Mouse (Mus musculus): ENCODE data around the gene Hoxd3. TPM values are rescaled to one million over a fixed set of nuclear protein-coding genes. Genes with fewer than 3 reads are reported as not detected.

Hoxd3 gene
- polyA plus RNA-seq, 1 experiment = not detected

GRCm38 (mm10) chr2:74668370-74669229, 43.1 kb upstream of the Hoxd3 start:
- peak overlapping the region; percentile 45 for H3K4me3 ChIP-seq (ENCODE audit: low read depth, low read length)
- H3K27ac ChIP-seq (ENCODE audit: insufficient read depth, low read length) = no peak overlapping the region
- peaks cover 42% of the 10 kb centered on the region for H3K27me3 ChIP-seq (ENCODE audit: control insufficient read depth, insufficient read depth, low read length, poor library complexity, severe bottlenecking)
- H3K9me3 ChIP-seq (replicated peaks; ENCODE audit: control insufficient read depth, insufficient read depth, low read length, poor library complexity, severe bottlenecking) = no peaks in the 10 kb centered on the region
- H3K36me3 ChIP-seq (ENCODE audit: control insufficient read depth, insufficient read depth, low read length, poor library complexity, severe bottlenecking) = no peaks in the 10 kb centered on the region
- no peaks in the 10 kb centered on the region for H3K4me1 ChIP-seq (ENCODE audit: control insufficient read depth, insufficient read depth, low read length)
- TF ChIP-seq CTCF (IDR thresholded peaks at IDR 0.05; ENCODE audit: low read depth, low read length) (no peak), POLR2A (IDR thresholded peaks at IDR 0.05; ENCODE audit: insufficient read depth, low read length) (no peak), EP300 (IDR thresholded peaks at IDR 0.05; ENCODE audit: insufficient read depth, low read depth, low read length) (no peak)
- H3K9ac ChIP-seq (ENCODE audit: low read depth, poor library complexity, severe bottlenecking) = peak overlapping the region; percentile 55

DNA sequence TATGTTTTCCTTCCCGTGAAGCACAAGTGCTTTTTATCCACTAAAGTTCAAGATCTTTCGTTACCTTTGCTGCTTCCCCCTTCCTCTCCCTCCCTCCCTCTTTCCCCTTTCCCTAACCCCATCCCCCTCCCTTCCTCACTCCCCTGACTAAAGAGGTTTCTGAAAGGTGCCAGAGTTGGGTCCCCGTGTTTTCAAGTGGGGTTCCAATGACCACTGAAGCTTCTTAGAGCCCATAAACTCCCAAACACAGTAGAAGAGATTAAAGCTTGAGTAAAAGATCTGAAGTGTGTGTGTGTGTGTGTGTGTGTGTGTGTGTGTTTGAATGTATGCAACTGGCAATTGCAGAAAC, 42.5 kb upstream of the Hoxd3 start:
- H3K4me3 ChIP-seq (ENCODE audit: low read depth, low read length) = no peak overlapping the region
- TF ChIP-seq POLR2A (IDR thresholded peaks at IDR 0.05; ENCODE audit: insufficient read depth, low read length) (no peak), CTCF (IDR thresholded peaks at IDR 0.05; ENCODE audit: low read depth, low read length) (no peak), EP300 (IDR thresholded peaks at IDR 0.05; ENCODE audit: insufficient read depth, low read depth, low read length) (no peak)
- no peak overlapping the region for H3K27ac ChIP-seq (ENCODE audit: insufficient read depth, low read length)
- no peaks in the 10 kb centered on the region for H3K9me3 ChIP-seq (replicated peaks; ENCODE audit: control insufficient read depth, insufficient read depth, low read length, poor library complexity, severe bottlenecking)
- peaks cover 45% of the 10 kb centered on the region for H3K27me3 ChIP-seq (ENCODE audit: control insufficient read depth, insufficient read depth, low read length, poor library complexity, severe bottlenecking)
- H3K36me3 ChIP-seq (ENCODE audit: control insufficient read depth, insufficient read depth, low read length, poor library complexity, severe bottlenecking) = no peaks in the 10 kb centered on the region
- no peak overlapping the region for H3K9ac ChIP-seq (ENCODE audit: low read depth, poor library complexity, severe bottlenecking)
- H3K4me1 ChIP-seq (ENCODE audit: control insufficient read depth, insufficient read depth, low read length) = peaks cover 2% of the 10 kb centered on the region

DNA sequence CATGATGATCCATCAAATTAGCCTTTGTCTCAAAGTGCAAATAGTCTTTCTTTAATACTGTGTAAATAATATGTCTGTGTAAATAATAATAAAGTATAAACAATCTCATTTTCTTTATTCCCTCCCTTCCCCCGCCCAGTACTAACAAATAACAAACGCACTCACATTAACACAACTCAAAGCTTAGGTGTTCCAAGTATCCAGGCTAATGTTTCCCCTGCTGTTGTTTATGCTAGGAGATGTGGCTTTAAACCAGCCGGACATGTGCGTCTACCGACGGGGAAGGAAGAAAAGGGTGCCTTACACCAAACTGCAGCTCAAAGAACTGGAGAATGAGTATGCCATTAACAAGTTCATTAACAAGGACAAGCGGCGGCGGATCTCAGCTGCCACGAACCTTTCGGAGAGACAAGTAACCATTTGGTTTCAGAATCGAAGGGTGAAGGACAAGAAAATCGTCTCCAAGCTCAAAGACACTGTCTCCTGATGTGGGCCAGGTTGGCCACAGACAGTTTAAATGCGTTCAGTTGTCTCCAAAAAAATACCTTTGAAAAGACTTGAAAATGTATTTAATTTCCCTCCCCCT, 42.0 kb upstream of the Hoxd3 start:
- Histone ChIP-seq H3K4me1 (ENCODE audit: control insufficient read depth, insufficient read depth, low read length) (peaks cover 2% of the 10 kb centered on the region), H3K4me3 (ENCODE audit: low read depth, low read length) (no peak overlapping the region), H3K36me3 (ENCODE audit: control insufficient read depth, insufficient read depth, low read length, poor library complexity, severe bottlenecking) (no peaks in the 10 kb centered on the region), H3K27me3 (ENCODE audit: control insufficient read depth, insufficient read depth, low read length, poor library complexity, severe bottlenecking) (peaks cover 49% of the 10 kb centered on the region), H3K9me3 (replicated peaks; ENCODE audit: control insufficient read depth, insufficient read depth, low read length, poor library complexity, severe bottlenecking) (no peaks in the 10 kb centered on the region), H3K9ac (ENCODE audit: low read depth, poor library complexity, severe bottlenecking) (no peak overlapping the region), H3K27ac (ENCODE audit: insufficient read depth, low read length) (no peak overlapping the region)
- TF ChIP-seq CTCF (IDR thresholded peaks at IDR 0.05; ENCODE audit: low read depth, low read length) (no peak), EP300 (IDR thresholded peaks at IDR 0.05; ENCODE audit: insufficient read depth, low read depth, low read length) (no peak), POLR2A (IDR thresholded peaks at IDR 0.05; ENCODE audit: insufficient read depth, low read length) (no peak)

DNA sequence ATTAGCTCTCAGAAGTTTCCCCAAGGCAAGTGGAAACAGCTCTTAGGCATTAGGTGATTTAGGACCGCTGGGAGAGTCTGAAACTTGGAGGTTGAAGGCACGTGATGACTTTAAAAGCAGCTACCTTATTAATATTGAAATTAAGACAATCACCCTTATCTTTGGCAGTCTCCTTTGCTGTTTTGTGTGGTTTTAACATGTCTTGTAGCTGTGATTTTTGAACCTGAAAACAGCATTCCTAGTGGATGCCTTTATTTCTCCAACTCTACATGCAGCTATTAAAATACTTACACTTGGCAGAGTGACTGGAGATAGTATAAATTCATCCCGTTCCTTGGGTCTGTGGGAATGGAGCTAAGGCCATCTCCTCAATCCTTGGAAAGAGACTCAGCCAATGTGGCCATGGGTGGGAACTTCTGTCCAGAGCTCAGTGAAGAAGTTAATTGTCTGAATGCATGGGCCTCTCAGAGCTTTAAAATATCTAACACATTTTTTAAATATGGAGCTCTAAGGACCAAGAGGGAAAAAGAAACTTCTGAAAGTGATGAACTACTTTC, 41.0 kb upstream of the Hoxd3 start:
- H3K27ac ChIP-seq (ENCODE audit: insufficient read depth, low read length) = no peak overlapping the region
- H3K9ac ChIP-seq (ENCODE audit: low read depth, poor library complexity, severe bottlenecking) = no peak overlapping the region
- H3K9me3 ChIP-seq (replicated peaks; ENCODE audit: control insufficient read depth, insufficient read depth, low read length, poor library complexity, severe bottlenecking) = no peaks in the 10 kb centered on the region
- H3K4me3 ChIP-seq (ENCODE audit: low read depth, low read length) = no peak overlapping the region
- H3K27me3 ChIP-seq (ENCODE audit: control insufficient read depth, insufficient read depth, low read length, poor library complexity, severe bottlenecking) = peaks cover 56% of the 10 kb centered on the region
- no peaks in the 10 kb centered on the region for H3K36me3 ChIP-seq (ENCODE audit: control insufficient read depth, insufficient read depth, low read length, poor library complexity, severe bottlenecking)
- TF ChIP-seq POLR2A (IDR thresholded peaks at IDR 0.05; ENCODE audit: insufficient read depth, low read length) = no peak
- no peak for TF ChIP-seq CTCF (IDR thresholded peaks at IDR 0.05; ENCODE audit: low read depth, low read length)
- TF ChIP-seq EP300 (IDR thresholded peaks at IDR 0.05; ENCODE audit: insufficient read depth, low read depth, low read length) = no peak
- H3K4me1 ChIP-seq (ENCODE audit: control insufficient read depth, insufficient read depth, low read length) = peaks cover 2% of the 10 kb centered on the region

GRCm38 (mm10) chr2:74671847-74672246, 39.9 kb upstream of the Hoxd3 start:
- no peak overlapping the region for H3K4me3 ChIP-seq (ENCODE audit: low read depth, low read length)
- H3K36me3 ChIP-seq (ENCODE audit: control insufficient read depth, insufficient read depth, low read length, poor library complexity, severe bottlenecking) = no peaks in the 10 kb centered on the region
- H3K27me3 ChIP-seq (ENCODE audit: control insufficient read depth, insufficient read depth, low read length, poor library complexity, severe bottlenecking) = peaks cover 62% of the 10 kb centered on the region
- no peaks in the 10 kb centered on the region for H3K9me3 ChIP-seq (replicated peaks; ENCODE audit: control insufficient read depth, insufficient read depth, low read length, poor library complexity, severe bottlenecking)
- TF ChIP-seq CTCF (IDR thresholded peaks at IDR 0.05; ENCODE audit: low read depth, low read length) = no peak
- TF ChIP-seq POLR2A (IDR thresholded peaks at IDR 0.05; ENCODE audit: insufficient read depth, low read length) = no peak
- TF ChIP-seq EP300 (IDR thresholded peaks at IDR 0.05; ENCODE audit: insufficient read depth, low read depth, low read length) = no peak
- H3K27ac ChIP-seq (ENCODE audit: insufficient read depth, low read length) = no peak overlapping the region
- H3K9ac ChIP-seq (ENCODE audit: low read depth, poor library complexity, severe bottlenecking) = no peak overlapping the region
- peaks cover 2% of the 10 kb centered on the region for H3K4me1 ChIP-seq (ENCODE audit: control insufficient read depth, insufficient read depth, low read length)

Measured in ES-Bruce4 (cell line).